Mouse (Mus musculus) hindbrain, embryonic 12.5 days (tissue): ENCODE measurements around the gene Hectd3. TPM values are rescaled to one million over a fixed set of nuclear protein-coding genes. Genes with fewer than 3 reads are reported as not detected.

Experiments
- ATAC-seq: fragments of 200-750 bp; cut with Nextera tagmentation; 2 replicates; pipeline ENCODE4 v1.8.0; 2017; ENCODE audit warnings: moderate TSS enrichment; ENCODE audit not compliant: low FRiP score
- H3K27ac ChIP-seq: fragments of 300-500 bp; sonication (generic); 2 replicates; pipeline ENCODE4 v1.5.1; 2016; ENCODE audit warnings: mild to moderate bottlenecking
- H3K27me3 ChIP-seq: fragments of 300-500 bp; sonication (generic); 2 replicates; pipeline ENCODE4 v1.6.1; 2016; ENCODE audit warnings: mild to moderate bottlenecking
- H3K36me3 ChIP-seq: fragments of 300-500 bp; sonication (generic); 2 replicates; pipeline ENCODE4 v1.6.1; 2016; ENCODE audit warnings: mild to moderate bottlenecking
- H3K4me1 ChIP-seq: fragments of 300-500 bp; sonication (generic); 2 replicates; pipeline ENCODE4 v1.6.1; 2016
- H3K4me2 ChIP-seq: fragments of 300-500 bp; sonication (generic); replicated peaks from 2 replicates; pipeline ENCODE4 v1.6.1; 2016; ENCODE audit warnings: mild to moderate bottlenecking
- H3K4me3 ChIP-seq: fragments of 300-500 bp; sonication (generic); 2 replicates; pipeline ENCODE4 v1.5.1; 2016; ENCODE audit warnings: mild to moderate bottlenecking
- H3K9ac ChIP-seq: fragments of 300-500 bp; sonication (generic); 2 replicates; pipeline ENCODE4 v1.6.1; 2016; ENCODE audit warnings: mild to moderate bottlenecking, moderate library complexity
- H3K9me3 ChIP-seq: fragments of 300-500 bp; sonication (generic); replicated peaks from 2 replicates; pipeline ENCODE4 v1.6.1; 2016; ENCODE audit warnings: mild to moderate bottlenecking
- WGBS: fragments of 180-500 bp; shearing (Covaris S2); methylation state at CpG from one replicate; pipeline ENCODE4 v1.1.7; 2016; 5-methylcytosine and 5-hydroxymethylcytosine counted together
- polyA plus RNA-seq: library from polyadenylated mRNA; unstranded; fragments of >200 nt; fragmentation: Nextera tagmentation; extraction: Ambion mirVana; gene quantifications from 2 replicates; pipeline ENCODE4 v1.2.1, GENCODE M21; 2016

Gene Hectd3
- polyA plus RNA-seq: 20.2 and 20.6 TPM in 2 replicates

DNA sequence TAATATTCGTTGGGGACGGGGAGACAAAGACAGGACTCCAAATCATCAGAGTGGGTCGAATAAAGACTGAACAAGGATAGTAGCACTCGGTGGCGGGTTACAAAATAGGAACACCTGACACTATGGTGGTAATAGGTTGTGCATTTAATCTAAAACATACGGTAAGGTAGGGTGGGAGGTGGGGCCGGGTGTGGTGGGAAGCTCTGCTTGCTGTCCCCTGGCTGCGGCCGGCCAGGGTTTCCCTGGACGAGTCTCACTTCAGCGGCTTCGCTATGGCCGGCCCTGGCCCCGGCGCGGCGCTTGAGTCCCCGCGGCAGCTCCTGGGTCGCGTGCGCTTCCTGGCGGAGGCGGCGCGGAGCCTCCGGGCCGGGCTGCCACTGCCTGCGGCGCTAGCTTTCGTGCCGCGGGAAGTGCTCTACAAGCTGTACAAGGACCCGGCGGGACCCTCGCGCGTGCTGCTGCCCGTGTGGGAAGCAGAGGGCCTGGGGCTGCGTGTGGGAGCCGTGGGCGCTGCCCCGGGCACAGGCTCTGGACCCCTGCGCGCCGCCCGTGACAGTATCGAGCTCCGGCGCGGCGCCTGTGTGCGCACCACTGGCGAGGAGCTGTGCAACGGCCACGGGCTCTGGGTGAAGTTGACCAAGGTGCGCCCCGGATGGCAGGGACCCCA is at the start of gene Hectd3:
Gene Hectd3, plus strand, starts transcription at position 187 of the 667 bp plus-strand sequence.
- 1% methylated on average over 52 of the region's 58 CpGs for WGBS
- H3K9me3 ChIP-seq: no peaks in the 10 kb centered on the region

DNA sequence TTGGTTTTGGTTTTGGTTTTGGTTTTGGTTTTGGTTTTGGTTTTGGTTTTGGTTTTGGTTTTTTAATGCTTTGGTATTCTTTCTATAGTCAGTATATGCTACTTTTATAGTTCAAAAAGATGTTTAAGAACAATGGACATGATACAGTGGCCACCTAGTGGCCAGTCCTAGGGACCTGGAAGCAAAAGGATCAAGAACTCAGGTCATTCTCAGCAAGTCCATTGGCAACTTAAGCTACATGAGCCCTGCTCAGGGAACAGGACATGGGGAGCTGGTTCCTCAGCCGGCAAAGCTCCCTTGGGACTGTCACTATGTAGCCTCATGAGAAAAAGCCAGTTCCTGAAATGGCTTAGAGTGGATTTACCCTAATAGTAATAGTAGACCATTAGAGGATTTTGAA is 43.5 kb upstream of the Hectd3 start:
- no peak for ATAC-seq
- no peak overlapping the region for H3K27ac ChIP-seq
- H3K4me3 ChIP-seq: no peak overlapping the region
- H3K4me1 ChIP-seq: no peaks in the 10 kb centered on the region
- H3K9ac ChIP-seq: no peak overlapping the region
- H3K4me2 ChIP-seq: no peak overlapping the region
- WGBS: 56% methylated on average over 1 of the region's 1 CpGs
- H3K36me3 ChIP-seq: 0 out of 2 replicates have a peak, but pooled peaks cover 2% of the 10 kb centered on the region
- H3K27me3 ChIP-seq: no peaks in the 10 kb centered on the region
- no peaks in the 10 kb centered on the region for H3K9me3 ChIP-seq

More for the DNA sequence above, at the start of gene Hectd3:
- peak within 1 kb of the TSS; percentile 95 for H3K4me2 ChIP-seq
- peaks cover 20% of the 10 kb centered on the region for H3K36me3 ChIP-seq
- H3K9ac ChIP-seq: peak within 1 kb of the TSS; percentile 82
- peaks cover 31% of the 10 kb centered on the region for H3K4me1 ChIP-seq
- peak within 1 kb of the TSS; percentile 95 for H3K4me3 ChIP-seq
- 0 out of 2 replicates have a peak, but pooled peaks cover 2% of the 10 kb centered on the region for H3K27me3 ChIP-seq
- peak within 1 kb of the TSS; percentile 89 for H3K27ac ChIP-seq
- ATAC-seq: peak; percentile 64

DNA sequence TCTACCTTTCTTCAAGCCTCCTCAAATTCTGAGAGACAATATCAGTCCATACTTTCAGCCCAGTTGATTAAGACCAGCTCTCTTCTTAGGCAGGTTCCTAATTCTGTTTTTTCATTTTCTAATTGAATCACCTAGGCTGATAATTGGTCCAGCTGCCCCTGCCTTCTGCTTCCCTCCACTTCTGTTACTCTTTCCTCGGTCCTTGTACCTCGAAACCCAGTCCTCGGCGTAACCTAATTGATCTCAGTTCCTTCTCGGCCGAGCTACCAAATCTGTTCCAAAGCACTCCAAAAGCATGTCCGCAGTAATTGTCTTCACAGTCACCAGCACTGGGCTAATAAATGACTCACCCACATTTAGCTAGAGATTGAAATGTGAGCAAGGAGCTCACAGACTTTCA is 40.2 kb upstream of the Hectd3 start:
- ATAC-seq: no peak
- H3K27me3 ChIP-seq: no peaks in the 10 kb centered on the region
- H3K4me2 ChIP-seq: no peak overlapping the region
- no peaks in the 10 kb centered on the region for H3K9me3 ChIP-seq
- no peaks in the 10 kb centered on the region for H3K4me1 ChIP-seq
- H3K9ac ChIP-seq: no peak overlapping the region
- 90% methylated on average over 7 of the region's 7 CpGs for WGBS
- no peak overlapping the region for H3K4me3 ChIP-seq
- H3K27ac ChIP-seq: no peak overlapping the region
- H3K36me3 ChIP-seq: peaks cover 5% of the 10 kb centered on the region; the same call in 1 of the 2 replicates

DNA sequence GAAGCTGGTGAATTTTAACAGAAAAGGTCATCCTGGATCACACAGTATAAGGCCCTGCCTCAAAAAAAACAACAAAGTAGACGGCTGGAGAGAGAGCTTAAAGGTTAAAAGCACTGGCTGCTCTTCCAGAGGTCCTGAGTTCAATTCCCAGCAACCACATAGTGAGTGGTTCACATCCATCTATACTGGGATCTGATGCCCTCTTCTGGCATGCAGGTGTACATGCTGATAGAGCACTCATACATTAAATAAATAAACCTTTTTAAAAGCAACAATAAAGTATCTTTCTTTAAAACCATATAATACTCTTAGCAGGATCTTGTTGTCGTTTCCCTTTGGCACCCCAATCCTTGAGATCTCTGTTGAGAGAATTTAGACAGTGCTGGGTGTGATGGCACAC is 18.6 kb upstream of the Hectd3 start:
- 66% methylated on average over 2 of the region's 2 CpGs for WGBS
- no peak for ATAC-seq
- Histone ChIP-seq H3K36me3 (peaks cover 64% of the 10 kb centered on the region), H3K4me1 (no peaks in the 10 kb centered on the region), H3K4me2 (no peak overlapping the region), H3K27me3 (no peaks in the 10 kb centered on the region), H3K9ac (no peak overlapping the region), H3K27ac (no peak overlapping the region), H3K9me3 (no peaks in the 10 kb centered on the region), H3K4me3 (no peak overlapping the region)

DNA sequence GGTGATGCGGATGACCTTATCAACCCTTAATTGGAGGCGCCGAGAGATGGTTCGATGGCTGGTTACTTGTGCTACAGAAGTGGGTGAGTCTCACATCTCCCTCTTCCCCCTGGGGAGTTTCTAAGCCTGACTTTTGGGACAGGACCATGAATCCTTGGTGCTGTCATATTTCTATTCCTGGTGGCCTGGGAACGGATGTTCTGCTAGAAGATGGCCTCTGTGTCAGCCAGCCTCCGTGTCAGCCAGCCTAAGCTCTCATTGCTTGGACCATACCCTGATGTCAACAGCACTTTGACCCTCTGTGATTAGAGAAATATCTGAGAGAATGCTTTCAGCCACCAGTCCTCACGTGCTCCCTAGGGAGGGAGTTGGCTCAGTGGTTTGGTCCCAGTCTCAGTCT is 9.4 kb upstream of the Hectd3 start:
- H3K4me2 ChIP-seq: no peak overlapping the region
- H3K4me1 ChIP-seq: no peaks in the 10 kb centered on the region
- H3K9ac ChIP-seq: no peak overlapping the region
- no peak for ATAC-seq
- no peaks in the 10 kb centered on the region for H3K9me3 ChIP-seq
- no peak overlapping the region for H3K4me3 ChIP-seq
- H3K36me3 ChIP-seq: peaks cover 52% of the 10 kb centered on the region
- 94% methylated on average over 7 of the region's 7 CpGs for WGBS
- H3K27me3 ChIP-seq: no peaks in the 10 kb centered on the region
- H3K27ac ChIP-seq: no peak overlapping the region

DNA sequence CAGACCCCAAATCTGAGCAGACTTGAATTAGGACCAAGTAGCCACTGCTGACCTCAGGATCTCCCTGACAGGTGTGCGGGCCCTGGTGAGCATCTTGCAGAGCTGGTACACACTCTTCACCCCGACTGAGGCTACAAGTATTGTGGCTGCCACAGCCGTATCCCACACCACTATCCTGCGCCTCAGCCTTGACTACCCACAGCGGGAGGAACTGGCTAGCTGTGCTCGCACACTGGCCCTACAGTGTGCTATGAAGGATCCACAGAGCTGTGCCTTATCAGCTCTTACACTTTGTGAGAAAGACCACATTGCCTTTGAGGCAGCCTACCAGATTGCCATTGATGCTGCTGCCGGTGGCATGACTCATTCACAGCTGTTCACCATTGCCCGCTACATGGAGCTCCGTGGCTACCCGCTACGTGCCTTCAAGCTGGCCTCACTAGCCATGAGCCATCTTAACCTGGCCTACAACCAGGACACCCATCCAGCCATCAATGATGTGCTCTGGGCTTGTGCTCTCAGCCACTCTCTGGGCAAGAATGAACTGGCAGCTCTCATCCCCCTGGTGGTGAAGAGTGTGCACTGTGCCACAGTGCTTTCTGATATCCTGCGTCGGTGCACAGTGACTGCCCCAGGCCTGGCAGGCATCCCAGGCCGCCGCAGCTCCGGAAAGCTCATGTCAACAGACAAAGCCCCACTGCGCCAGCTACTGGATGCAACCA is 8.6 kb upstream of the Hectd3 start:
- Histone ChIP-seq H3K4me1 (no peaks in the 10 kb centered on the region), H3K4me2 (no peak overlapping the region), H3K27ac (no peak overlapping the region), H3K27me3 (no peaks in the 10 kb centered on the region), H3K36me3 (peaks cover 43% of the 10 kb centered on the region), H3K9me3 (no peaks in the 10 kb centered on the region), H3K4me3 (no peak overlapping the region), H3K9ac (no peak overlapping the region)
- WGBS: 68% methylated on average over 17 of the region's 17 CpGs
- peak; percentile 85 for ATAC-seq

DNA sequence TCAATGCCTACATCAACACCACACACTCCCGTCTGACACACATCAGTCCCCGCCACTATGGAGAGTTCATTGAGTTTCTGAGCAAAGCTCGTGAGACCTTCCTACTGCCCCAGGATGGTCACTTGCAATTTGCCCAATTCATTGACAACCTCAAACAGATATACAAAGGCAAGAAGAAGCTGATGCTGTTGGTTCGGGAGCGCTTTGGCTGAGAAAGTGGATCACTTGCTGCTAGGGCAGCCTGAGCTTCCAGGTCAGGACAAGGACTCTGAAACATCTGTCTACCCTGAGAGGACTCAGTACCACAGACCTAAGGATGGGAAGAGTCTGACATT is 8.0 kb upstream of the Hectd3 start:
- no peaks in the 10 kb centered on the region for H3K9me3 ChIP-seq
- no peak for ATAC-seq
- 69% methylated on average over 5 of the region's 5 CpGs for WGBS

DNA sequence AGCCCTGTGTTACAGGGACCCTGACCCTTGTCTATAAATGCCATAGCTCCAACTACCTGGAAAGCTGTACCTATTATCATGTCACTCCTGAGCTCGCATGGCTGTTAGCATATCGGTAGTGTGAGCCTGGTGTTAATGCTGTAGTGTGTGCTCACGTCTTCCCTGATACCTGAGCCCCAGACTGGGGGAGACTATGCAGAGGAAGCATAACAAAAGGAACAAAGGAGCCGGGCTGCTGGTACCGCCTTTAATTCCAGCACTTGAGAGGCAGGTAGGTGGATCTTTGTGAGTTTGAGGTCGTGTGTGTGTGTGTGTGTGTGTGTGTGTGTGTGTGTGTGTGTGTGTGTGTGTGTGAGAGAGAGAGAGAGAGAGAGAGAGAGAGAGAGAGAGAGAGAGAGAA is 5.4 kb upstream of the Hectd3 start:
- peaks cover 36% of the 10 kb centered on the region for H3K36me3 ChIP-seq
- H3K27me3 ChIP-seq: no peaks in the 10 kb centered on the region
- no peak overlapping the region for H3K4me2 ChIP-seq
- no peak overlapping the region for H3K9ac ChIP-seq
- 60% methylated on average over 6 of the region's 6 CpGs for WGBS
- ATAC-seq: no peak
- no peak overlapping the region for H3K4me3 ChIP-seq
- no peak overlapping the region for H3K27ac ChIP-seq
- peaks cover 14% of the 10 kb centered on the region for H3K4me1 ChIP-seq
- H3K9me3 ChIP-seq: no peaks in the 10 kb centered on the region

More for the DNA sequence above, 8.0 kb upstream of the Hectd3 start:
- Histone ChIP-seq H3K27me3 (no peaks in the 10 kb centered on the region), H3K4me1 (no peaks in the 10 kb centered on the region), H3K4me3 (no peak overlapping the region), H3K4me2 (no peak overlapping the region), H3K36me3 (peaks cover 39% of the 10 kb centered on the region), H3K27ac (no peak overlapping the region; the same call in 1 of the 2 replicates), H3K9ac (no peak overlapping the region)

DNA sequence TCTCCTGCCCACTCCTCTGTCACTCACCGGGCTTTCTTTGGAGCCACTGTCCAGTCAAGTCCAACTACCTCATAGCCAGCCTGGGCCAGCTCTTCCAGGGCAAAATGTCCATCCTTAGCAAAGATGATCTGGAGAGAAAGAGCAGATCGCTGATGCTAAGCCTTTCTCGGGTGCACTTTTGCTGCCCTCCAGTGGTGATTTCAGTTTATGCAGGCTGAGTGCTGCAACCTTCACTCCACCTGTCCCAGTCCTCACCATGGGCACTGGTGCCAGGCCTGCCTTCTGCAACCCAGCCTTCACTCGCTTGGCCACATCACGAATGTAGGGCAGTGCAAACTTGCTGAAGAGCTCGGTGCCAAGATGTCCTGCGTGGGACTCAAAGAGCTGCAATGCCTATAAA is 3.8 kb upstream of the Hectd3 start:
- Histone ChIP-seq H3K4me3 (no peak overlapping the region; the same call in 1 of the 2 replicates), H3K4me1 (peaks cover 26% of the 10 kb centered on the region), H3K9me3 (no peaks in the 10 kb centered on the region), H3K27me3 (no peaks in the 10 kb centered on the region), H3K9ac (no peak overlapping the region), H3K27ac (no peak overlapping the region; the same call in 1 of the 2 replicates), H3K36me3 (peaks cover 31% of the 10 kb centered on the region), H3K4me2 (no peak overlapping the region)
- ATAC-seq: no peak
- 12% methylated on average over 7 of the region's 7 CpGs for WGBS

DNA sequence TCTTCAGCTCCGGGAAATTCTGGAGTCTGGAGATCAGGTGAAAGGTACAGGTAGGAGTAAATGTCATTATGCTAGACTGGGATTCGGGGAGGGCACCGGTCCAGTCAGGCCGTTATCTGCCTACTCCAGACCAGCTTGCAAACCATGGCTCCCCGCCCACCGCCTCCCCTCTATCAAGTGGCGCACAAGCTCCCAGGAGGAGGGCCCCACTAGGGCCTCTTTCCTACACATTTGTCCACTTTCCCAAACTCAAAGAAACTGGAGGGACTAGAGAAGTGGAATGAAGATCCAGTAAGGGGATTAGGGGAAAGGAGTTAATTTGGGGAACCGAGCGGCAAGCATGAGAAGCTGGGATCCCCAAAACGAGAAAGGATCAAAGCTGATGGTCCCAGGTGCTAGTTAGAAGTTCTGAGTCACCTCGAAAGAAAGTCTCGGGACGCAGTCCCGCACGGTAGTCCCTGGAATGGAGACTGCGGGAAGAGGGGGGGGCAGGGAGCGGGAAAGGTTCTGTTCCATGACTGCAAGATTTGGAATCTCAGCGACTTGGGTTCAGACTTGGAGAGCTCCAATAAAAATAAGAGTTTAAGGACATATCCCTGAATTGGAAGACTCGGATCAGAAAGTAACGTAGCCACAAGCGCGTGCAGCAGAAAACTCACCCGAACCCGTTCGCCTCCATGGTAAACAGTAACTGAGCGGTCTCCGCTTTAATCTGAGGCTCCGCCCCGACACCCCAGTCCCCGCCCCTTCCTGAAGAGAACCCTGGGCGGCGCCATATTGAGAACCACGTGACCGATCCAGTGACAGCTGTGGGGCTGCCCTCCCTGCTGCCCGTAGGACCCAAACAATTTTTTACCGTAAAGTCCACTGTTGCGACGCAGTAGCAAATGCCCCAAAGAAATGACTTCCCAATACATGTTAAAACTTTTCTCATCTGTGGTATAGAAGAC is 1.2 kb upstream of the Hectd3 start, which contains the start of gene Urod:
Gene Urod, minus strand, starts transcription at position 742 of the 950 bp plus-strand sequence.
- Histone ChIP-seq H3K4me2 (peak within 1 kb of the TSS; percentile 95), H3K9ac (peak within 1 kb of the TSS; percentile 82), H3K4me1 (peaks cover 31% of the 10 kb centered on the region), H3K27me3 (0 out of 2 replicates have a peak, but pooled peaks cover 2% of the 10 kb centered on the region), H3K4me3 (peak within 1 kb of the TSS; percentile 95), H3K27ac (peak within 1 kb of the TSS; percentile 89), H3K9me3 (no peaks in the 10 kb centered on the region), H3K36me3 (peaks cover 14% of the 10 kb centered on the region)
- WGBS: 2% methylated on average over 38 of the region's 38 CpGs
- ATAC-seq: peak; percentile 90

DNA sequence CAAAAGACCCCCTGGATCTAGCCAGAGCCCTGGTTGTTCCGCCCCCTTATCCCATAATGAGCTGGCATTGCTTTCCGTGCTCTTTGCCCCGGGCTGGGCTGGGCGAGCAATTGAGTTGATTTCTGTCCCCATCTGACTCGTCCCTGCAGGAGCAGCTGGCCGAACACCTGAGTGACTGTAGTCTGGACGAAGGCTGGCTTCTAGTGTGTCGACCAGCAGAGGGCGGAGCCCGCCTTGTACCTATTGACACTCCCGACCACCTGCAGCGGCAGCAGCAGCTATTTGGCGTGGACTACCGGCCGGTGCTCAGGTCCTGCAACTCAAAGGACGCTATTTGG is 650 bp downstream of the Hectd3 start:
- H3K9ac ChIP-seq: peak overlapping the region; percentile 82
- H3K9me3 ChIP-seq: no peaks in the 10 kb centered on the region
- H3K27ac ChIP-seq: peak overlapping the region; percentile 89; the same call in 1 of the 2 replicates
- H3K4me3 ChIP-seq: peak overlapping the region; percentile 95
- peaks cover 25% of the 10 kb centered on the region for H3K36me3 ChIP-seq
- peaks cover 31% of the 10 kb centered on the region for H3K4me1 ChIP-seq
- peak overlapping the region; percentile 95 for H3K4me2 ChIP-seq
- 0 out of 2 replicates have a peak, but pooled peaks cover 2% of the 10 kb centered on the region for H3K27me3 ChIP-seq
- WGBS: under 1% methylated on average over 16 of the region's 16 CpGs
- ATAC-seq: peak; percentile 5; the same call in 1 of the 2 replicates
